Mouse (Mus musculus): ENCODE measurements around the gene Il9r. TPM values are rescaled to one million over a fixed set of nuclear protein-coding genes. Genes with fewer than 3 reads are reported as not detected.

The Il9r gene
- polyA plus RNA-seq, 1 experiment from 2014 or later, result not detected

GRCm38 (mm10) chr11:32166683-32167082, 33.4 kb downstream of the Il9r start:
- Histone ChIP-seq H3K4me1 (peaks cover 4% of the 10 kb centered on the region), H3K4me3 (replicated peaks) (no peak overlapping the region), H3K4me2 (no peak overlapping the region), H3K27ac (no peak overlapping the region), H3K9ac (no peak overlapping the region), H3K36me3 (replicated peaks) (no peaks in the 10 kb centered on the region), H3K27me3 (no peaks in the 10 kb centered on the region; the same call in 1 of the 2 replicates), H3K9me3 (no peaks in the 10 kb centered on the region)
- 82% methylated on average over 4 of the region's 4 CpGs for WGBS
- no peak for ATAC-seq (ENCODE audit: low FRiP score)

GRCm38 (mm10) chr11:32161922-32162804, 37.9 kb downstream of the Il9r start:
- Histone ChIP-seq H3K27ac (peak overlapping the region; percentile 83), H3K4me1 (peaks cover 35% of the 10 kb centered on the region), H3K27me3 (peaks cover 15% of the 10 kb centered on the region; the same call in 1 of the 2 replicates), H3K36me3 (replicated peaks) (no peaks in the 10 kb centered on the region), H3K4me2 (peak overlapping the region; percentile 55), H3K9me3 (no peaks in the 10 kb centered on the region), H3K9ac (peak overlapping the region; percentile 50; the same call in 1 of the 2 replicates), H3K4me3 (replicated peaks) (peak overlapping the region; percentile 24)
- WGBS, result 15% methylated on average over 27 of the region's 28 CpGs
- ATAC-seq (ENCODE audit: low FRiP score), result peak; percentile 88

GRCm38 (mm10) chr11:32161500-32161899, 38.6 kb downstream of the Il9r start:
- H3K27ac ChIP-seq, result peak overlapping the region; percentile 83
- H3K4me2 ChIP-seq, result peak overlapping the region; percentile 55
- H3K4me1 ChIP-seq, result peaks cover 42% of the 10 kb centered on the region
- H3K9me3 ChIP-seq, result no peaks in the 10 kb centered on the region
- 7% methylated on average over 9 of the region's 9 CpGs for WGBS
- peak overlapping the region; percentile 24 for H3K4me3 ChIP-seq (replicated peaks)
- H3K27me3 ChIP-seq, result peaks cover 15% of the 10 kb centered on the region; the same call in 1 of the 2 replicates
- H3K36me3 ChIP-seq (replicated peaks), result no peaks in the 10 kb centered on the region
- ATAC-seq (ENCODE audit: low FRiP score), result 0 out of 2 replicates have a peak, but pooled peaks have one; percentile 3
- peak overlapping the region; percentile 50; the same call in 1 of the 2 replicates for H3K9ac ChIP-seq

DNA sequence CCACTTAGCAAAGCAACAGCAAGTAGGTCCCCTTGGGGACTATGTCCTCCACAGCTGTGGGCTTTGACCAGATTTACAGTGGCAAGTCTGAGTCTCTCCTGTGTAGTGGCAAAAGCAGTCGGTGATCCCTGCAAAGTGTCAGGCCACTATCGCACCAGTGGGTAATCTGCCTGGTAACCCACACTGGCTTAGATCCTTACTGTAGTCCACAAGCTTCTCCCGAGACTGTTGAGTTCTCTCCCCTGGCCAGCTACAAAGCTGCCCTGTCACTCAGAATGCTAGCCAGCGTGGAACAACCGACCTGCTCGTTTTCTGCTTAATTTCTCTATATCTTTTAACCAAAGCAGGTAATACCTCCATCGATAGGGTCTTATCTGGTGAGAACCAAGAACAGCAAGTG, 39.7 kb downstream of the Il9r start:
- no peak overlapping the region for H3K4me2 ChIP-seq
- H3K4me1 ChIP-seq, result peaks cover 43% of the 10 kb centered on the region
- no peaks in the 10 kb centered on the region for H3K36me3 ChIP-seq (replicated peaks)
- H3K4me3 ChIP-seq (replicated peaks), result no peak overlapping the region
- ATAC-seq (ENCODE audit: low FRiP score), result no peak
- no peak overlapping the region for H3K27ac ChIP-seq
- WGBS, result 79% methylated on average over 7 of the region's 7 CpGs
- no peaks in the 10 kb centered on the region for H3K9me3 ChIP-seq
- H3K9ac ChIP-seq, result no peak overlapping the region
- peaks cover 15% of the 10 kb centered on the region; the same call in 1 of the 2 replicates for H3K27me3 ChIP-seq

DNA sequence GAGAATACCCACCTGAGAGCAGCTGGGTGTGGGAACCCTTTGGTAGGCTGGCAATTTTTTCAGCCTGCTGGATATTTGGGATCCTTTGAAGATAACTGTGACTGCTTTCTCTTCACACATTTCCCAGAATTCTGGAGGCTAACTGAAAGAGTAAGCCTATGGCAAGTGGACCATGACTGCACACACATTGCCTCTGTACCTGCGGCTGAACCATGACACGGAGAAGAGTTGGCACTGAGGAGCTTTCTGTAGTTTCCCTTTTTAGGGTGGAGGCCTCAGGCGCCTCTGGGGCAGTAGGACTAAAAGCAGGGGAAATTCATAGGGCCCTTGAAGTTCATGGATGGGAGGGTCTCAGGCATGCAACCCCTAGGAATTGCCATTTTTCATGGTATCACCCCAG, 40.9 kb downstream of the Il9r start:
- H3K4me3 ChIP-seq (replicated peaks), result no peak overlapping the region

DNA sequence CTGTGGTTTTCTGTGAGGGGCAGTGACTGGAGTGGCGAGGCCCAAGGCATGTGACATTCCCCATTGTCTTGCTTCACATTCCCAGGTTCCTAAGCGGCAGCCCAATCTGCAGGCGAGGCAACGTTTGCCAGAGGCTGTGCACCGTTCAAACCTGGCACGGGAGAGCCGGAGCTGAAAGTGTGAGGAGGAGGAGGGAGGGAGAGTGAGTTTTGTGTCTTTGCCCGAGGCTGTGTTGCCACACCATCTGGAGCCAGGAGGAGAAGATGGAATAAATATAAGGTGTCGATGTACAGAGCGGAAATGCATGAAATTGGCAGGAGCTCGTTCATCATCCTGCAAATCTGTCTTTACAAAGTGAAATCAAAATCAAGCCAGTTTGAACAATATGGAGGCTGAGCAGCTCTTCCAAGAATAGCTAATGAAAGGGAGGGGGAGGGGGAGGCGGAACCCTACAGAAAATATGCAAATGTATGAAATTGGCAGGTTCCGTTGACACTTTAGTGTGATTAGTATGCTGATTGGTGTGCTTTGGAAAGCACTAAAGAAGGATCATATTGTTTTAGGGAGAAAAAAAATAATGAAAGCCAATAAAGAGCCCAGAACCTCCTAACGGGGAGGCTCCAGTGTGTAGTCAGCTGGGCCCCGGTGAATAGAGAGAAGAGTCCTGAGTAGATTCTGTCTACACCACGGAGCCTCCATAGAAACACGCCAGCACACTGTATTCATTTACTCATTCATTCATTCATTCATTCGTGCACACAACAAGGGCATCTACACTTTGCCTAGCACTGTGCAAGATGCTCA, 42.1 kb downstream of the Il9r start:
- Histone ChIP-seq H3K4me2 (peak overlapping the region; percentile 35), H3K4me3 (replicated peaks) (no peak overlapping the region), H3K9me3 (no peaks in the 10 kb centered on the region), H3K9ac (no peak overlapping the region), H3K36me3 (replicated peaks) (no peaks in the 10 kb centered on the region), H3K27ac (peak overlapping the region; percentile 95), H3K4me1 (peaks cover 43% of the 10 kb centered on the region), H3K27me3 (peaks cover 15% of the 10 kb centered on the region; the same call in 1 of the 2 replicates)
- 18% methylated on average over 18 of the region's 18 CpGs for WGBS
- peak; percentile 81 for ATAC-seq (ENCODE audit: low FRiP score)

More for the DNA sequence above, 40.9 kb downstream of the Il9r start:
- peak overlapping the region; percentile 95 for H3K27ac ChIP-seq
- no peak overlapping the region for H3K9ac ChIP-seq
- H3K4me1 ChIP-seq, result peaks cover 43% of the 10 kb centered on the region
- 90% methylated on average over 3 of the region's 3 CpGs for WGBS
- H3K4me2 ChIP-seq, result no peak overlapping the region
- no peak for ATAC-seq (ENCODE audit: low FRiP score)
- H3K9me3 ChIP-seq, result no peaks in the 10 kb centered on the region
- peaks cover 15% of the 10 kb centered on the region; the same call in 1 of the 2 replicates for H3K27me3 ChIP-seq
- no peaks in the 10 kb centered on the region for H3K36me3 ChIP-seq (replicated peaks)

GRCm38 (mm10) chr11:32156854-32157630, 43.0 kb downstream of the Il9r start:
- no peak for ATAC-seq (ENCODE audit: low FRiP score)
- whole genome bisulfite sequencing, result 69% methylated on average over 7 of the region's 7 CpGs
- no peak overlapping the region for H3K4me2 ChIP-seq
- no peaks in the 10 kb centered on the region for H3K36me3 ChIP-seq (replicated peaks)
- H3K9me3 ChIP-seq, result no peaks in the 10 kb centered on the region
- H3K27me3 ChIP-seq, result peaks cover 15% of the 10 kb centered on the region; the same call in 1 of the 2 replicates
- H3K4me3 ChIP-seq (replicated peaks), result no peak overlapping the region
- peak overlapping the region; percentile 95 for H3K27ac ChIP-seq
- H3K4me1 ChIP-seq, result peaks cover 43% of the 10 kb centered on the region
- no peak overlapping the region for H3K9ac ChIP-seq

- H3K9ac ChIP-seq, result no peak overlapping the region
- H3K4me1 ChIP-seq, result peaks cover 19% of the 10 kb centered on the region
- H3K36me3 ChIP-seq (replicated peaks), result no peaks in the 10 kb centered on the region
- no peak overlapping the region for H3K4me2 ChIP-seq
- no peak overlapping the region for H3K27ac ChIP-seq
- H3K9me3 ChIP-seq, result no peaks in the 10 kb centered on the region
- no peaks in the 10 kb centered on the region for H3K27me3 ChIP-seq
- 96% methylated on average over 7 of the region's 7 CpGs for WGBS
- no peak overlapping the region for H3K4me3 ChIP-seq (replicated peaks)
- ATAC-seq (ENCODE audit: low FRiP score), result no peak
These were observed 46.9 kb downstream of the Il9r start for GRCm38 (mm10) chr11:32153216-32153615.

DNA sequence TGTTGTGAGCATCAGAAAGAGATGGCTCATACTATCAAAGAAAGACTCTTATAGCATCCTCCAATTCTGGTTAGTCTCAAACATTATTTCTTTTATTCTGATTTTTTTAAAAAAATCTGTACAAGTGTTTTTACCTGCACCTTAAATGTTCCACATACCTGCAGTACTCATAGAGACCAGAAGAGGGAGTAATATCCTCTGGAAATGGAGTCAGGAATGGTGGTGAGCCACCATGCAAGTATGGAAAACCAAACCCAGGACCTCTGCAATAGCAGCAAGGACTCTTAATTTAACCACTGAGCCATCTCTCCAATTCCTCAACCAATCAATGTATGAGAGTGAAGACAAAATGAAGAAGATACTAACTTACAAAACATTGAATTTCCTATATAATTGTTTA, 47.3 kb downstream of the Il9r start:
- H3K36me3 ChIP-seq (replicated peaks), result no peaks in the 10 kb centered on the region
- H3K4me3 ChIP-seq (replicated peaks), result no peak overlapping the region
- ATAC-seq (ENCODE audit: low FRiP score), result no peak
- H3K9ac ChIP-seq, result no peak overlapping the region
- no peak overlapping the region for H3K27ac ChIP-seq
- no peaks in the 10 kb centered on the region for H3K27me3 ChIP-seq
- H3K9me3 ChIP-seq, result no peaks in the 10 kb centered on the region
- peaks cover 15% of the 10 kb centered on the region for H3K4me1 ChIP-seq
- no peak overlapping the region for H3K4me2 ChIP-seq

DNA sequence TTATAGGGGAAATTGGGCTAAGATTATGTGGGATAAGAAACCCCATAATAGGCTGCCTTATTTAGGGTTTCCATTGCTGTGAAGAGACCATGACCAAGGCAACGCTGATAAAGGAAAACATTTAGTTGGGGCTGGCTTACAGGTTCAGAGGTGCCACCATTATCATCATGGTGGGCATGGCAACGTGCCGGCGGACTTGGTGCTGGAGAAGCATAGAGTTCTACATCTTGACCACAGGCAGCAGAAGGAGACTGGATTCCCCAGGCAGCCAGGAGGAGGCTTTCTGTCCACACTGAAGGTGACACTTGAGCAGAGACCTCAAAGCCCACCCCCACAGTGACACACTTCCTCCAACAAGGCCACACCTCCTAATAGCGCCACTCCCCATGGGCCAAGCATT, 48.8 kb downstream of the Il9r start:
- 94% methylated on average over 5 of the region's 5 CpGs for WGBS
- Histone ChIP-seq H3K27me3 (no peaks in the 10 kb centered on the region), H3K4me1 (no peaks in the 10 kb centered on the region), H3K9ac (no peak overlapping the region), H3K4me2 (no peak overlapping the region), H3K27ac (no peak overlapping the region), H3K36me3 (replicated peaks) (no peaks in the 10 kb centered on the region), H3K4me3 (replicated peaks) (no peak overlapping the region), H3K9me3 (no peaks in the 10 kb centered on the region)
- ATAC-seq (ENCODE audit: low FRiP score), result no peak

DNA sequence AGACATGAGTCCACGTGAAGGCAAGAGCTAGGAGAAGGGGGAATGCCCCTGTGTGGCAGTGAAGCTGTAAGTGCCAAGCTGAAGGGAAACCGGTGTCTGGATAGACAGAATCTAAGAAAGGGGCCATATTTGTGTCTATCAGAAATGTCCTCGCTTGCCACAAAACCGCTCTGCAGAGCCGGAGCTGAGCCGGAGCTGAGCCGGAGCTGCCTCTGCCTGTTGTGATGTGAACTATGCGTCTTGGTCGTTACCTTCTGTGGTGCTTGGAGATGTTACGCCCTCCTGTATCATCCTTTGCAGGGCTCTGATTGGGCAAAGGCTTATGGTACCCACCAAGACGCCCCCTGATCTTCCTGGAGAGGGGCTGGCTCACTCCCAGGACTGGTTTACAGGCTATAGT, 50.5 kb downstream of the Il9r start:
- 83% methylated on average over 11 of the region's 11 CpGs for WGBS
- no peaks in the 10 kb centered on the region for H3K36me3 ChIP-seq (replicated peaks)

DNA sequence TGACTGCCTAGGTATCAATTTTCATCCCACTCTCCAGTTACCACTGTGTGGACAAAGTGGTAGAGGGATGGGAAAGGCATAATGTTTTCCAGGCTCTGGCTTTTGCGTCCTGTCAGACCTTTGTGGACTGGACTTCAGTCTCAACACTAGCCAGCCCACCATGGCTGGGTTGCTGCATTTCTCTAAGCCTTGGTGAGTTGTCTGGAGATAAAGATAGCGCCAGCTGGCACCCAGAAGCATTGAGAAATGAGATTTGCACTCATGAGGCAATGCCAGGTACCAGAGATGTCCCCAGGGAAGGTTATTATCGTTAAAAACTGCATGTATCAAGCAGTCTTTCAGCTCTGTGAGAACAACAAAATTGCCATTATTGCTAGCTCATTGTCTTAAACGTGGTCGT, 57.3 kb downstream of the Il9r start:
- WGBS, result 72% methylated on average over 5 of the region's 5 CpGs
- Histone ChIP-seq H3K36me3 (replicated peaks) (no peaks in the 10 kb centered on the region), H3K27ac (peak overlapping the region; percentile 78), H3K27me3 (no peaks in the 10 kb centered on the region), H3K4me1 (peaks cover 37% of the 10 kb centered on the region), H3K9ac (no peak overlapping the region), H3K4me2 (no peak overlapping the region), H3K9me3 (no peaks in the 10 kb centered on the region), H3K4me3 (replicated peaks) (no peak overlapping the region)
- no peak for ATAC-seq (ENCODE audit: low FRiP score)

More for the DNA sequence above, 50.5 kb downstream of the Il9r start:
- ATAC-seq (ENCODE audit: low FRiP score), result no peak
- Histone ChIP-seq H3K9me3 (no peaks in the 10 kb centered on the region), H3K4me2 (no peak overlapping the region), H3K27me3 (no peaks in the 10 kb centered on the region), H3K9ac (no peak overlapping the region), H3K4me1 (no peaks in the 10 kb centered on the region), H3K27ac (no peak overlapping the region), H3K4me3 (replicated peaks) (no peak overlapping the region)
